Mouse (Mus musculus): ENCODE data around the gene Aurka. TPM values are rescaled to one million over a fixed set of nuclear protein-coding genes. Genes with fewer than 3 reads are reported as not detected.

Gene Aurka
- total and polyA plus RNA-seq, 2 experiments from 2014 or later, result 5.9 to 7.6 TPM

DNA sequence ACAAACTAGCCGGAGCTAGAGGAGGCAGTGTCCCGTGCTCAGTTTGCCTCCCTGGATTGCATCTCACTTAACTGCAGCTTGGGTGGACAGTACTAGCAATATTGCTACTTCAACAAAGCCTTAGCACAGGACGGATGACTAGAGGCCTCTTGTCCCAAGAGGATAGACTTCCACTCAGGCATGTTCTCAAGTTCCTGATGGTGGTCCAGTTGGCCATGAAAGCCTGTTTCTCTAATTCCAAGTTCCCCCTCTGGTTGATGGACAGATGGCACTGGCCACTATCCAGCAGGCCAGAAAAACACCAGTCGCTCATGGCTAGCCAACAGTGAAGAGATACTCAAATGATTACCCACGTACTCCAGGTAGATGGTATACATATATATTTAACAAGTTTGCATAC lies 14.5 kb downstream of the Aurka start:
- WGBS, result 74% methylated on average over 5 of the region's 5 CpGs
- DNase-seq (ENCODE audit: low spot score) (peak; percentile 70), ATAC-seq (ENCODE audit: low FRiP score) (no peak)
- no peak overlapping the region for H3K9ac ChIP-seq (replicated peaks; ENCODE audit: low read length, poor library complexity, severe bottlenecking)
- no peak overlapping the region for H3K27ac ChIP-seq (ENCODE audit: low read depth, low read length)
- H3K4me1 ChIP-seq (ENCODE audit: insufficient read depth, low read length), result no peaks in the 10 kb centered on the region
- no peaks in the 10 kb centered on the region for H3K36me3 ChIP-seq (ENCODE audit: insufficient read depth, low read length)
- no peaks in the 10 kb centered on the region for H3K27me3 ChIP-seq (ENCODE audit: insufficient read depth, low read length)
- H3K4me3 ChIP-seq (ENCODE audit: low read depth, low read length), result no peak overlapping the region
- H3K4me2 ChIP-seq (ENCODE audit: low read depth, low read length, poor library complexity, severe bottlenecking), result no peak overlapping the region
- TF ChIP-seq CTCF (IDR thresholded peaks at IDR 0.05), result no peak
- no peaks in the 10 kb centered on the region for H3K9me3 ChIP-seq (ENCODE audit: low read length)

DNA sequence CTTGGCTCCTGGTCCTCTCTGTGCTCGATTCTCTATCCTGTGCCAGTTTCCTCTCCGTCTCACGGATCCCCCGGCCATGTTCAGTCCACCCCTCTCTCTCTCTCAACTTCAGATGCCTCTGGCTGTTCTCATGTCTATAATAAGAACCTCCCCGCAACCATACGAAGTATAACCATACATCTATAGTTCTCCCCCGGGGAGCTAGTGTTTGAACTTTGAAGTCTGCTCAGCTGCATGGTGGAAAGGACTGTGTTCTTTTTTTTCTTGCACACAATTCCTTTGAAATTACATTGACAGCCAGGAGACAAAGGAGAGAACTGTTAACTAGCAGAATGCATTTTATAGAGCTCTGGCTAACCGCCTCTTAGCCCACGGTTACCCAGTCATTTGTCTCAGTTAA lies 15.6 kb downstream of the Aurka start:
- ATAC-seq (ENCODE audit: low FRiP score), result 0 out of 2 replicates have a peak, but pooled peaks have one; percentile 15
- Histone ChIP-seq H3K4me2 (ENCODE audit: low read depth, low read length, poor library complexity, severe bottlenecking) (no peak overlapping the region), H3K4me1 (ENCODE audit: insufficient read depth, low read length) (no peaks in the 10 kb centered on the region), H3K27me3 (ENCODE audit: insufficient read depth, low read length) (no peaks in the 10 kb centered on the region), H3K9me3 (ENCODE audit: low read length) (no peaks in the 10 kb centered on the region), H3K4me3 (ENCODE audit: low read depth, low read length) (no peak overlapping the region), H3K36me3 (ENCODE audit: insufficient read depth, low read length) (no peaks in the 10 kb centered on the region), H3K9ac (replicated peaks; ENCODE audit: low read length, poor library complexity, severe bottlenecking) (no peak overlapping the region), H3K27ac (ENCODE audit: low read depth, low read length) (no peak overlapping the region)
- TF ChIP-seq CTCF (IDR thresholded peaks at IDR 0.05), result no peak
- no peak for DNase-seq (ENCODE audit: low spot score)
- WGBS, result 49% methylated on average over 9 of the region's 9 CpGs

DNA sequence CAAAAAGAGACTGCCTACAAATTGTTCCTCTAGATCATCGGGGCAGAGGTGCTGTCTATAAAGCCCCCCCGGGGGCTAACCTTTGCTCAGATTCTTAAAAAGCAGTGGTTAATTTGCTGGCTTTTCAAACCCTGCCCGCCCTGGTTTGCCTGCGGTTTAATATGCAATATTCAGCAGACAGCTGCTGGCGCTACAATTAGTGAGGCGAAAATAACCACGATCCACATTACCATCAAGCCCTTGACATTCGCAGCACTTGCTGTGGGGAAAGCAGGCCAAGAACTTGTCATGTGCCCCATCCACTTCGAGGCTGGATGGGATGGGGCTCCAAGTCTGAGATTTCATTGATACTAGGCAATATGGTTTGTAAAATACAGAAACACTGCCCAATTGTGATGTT lies 17.1 kb downstream of the Aurka start:
- H3K4me2 ChIP-seq (ENCODE audit: low read depth, low read length, poor library complexity, severe bottlenecking), result no peak overlapping the region
- no peak overlapping the region for H3K27ac ChIP-seq (ENCODE audit: low read depth, low read length)
- no peaks in the 10 kb centered on the region for H3K9me3 ChIP-seq (ENCODE audit: low read length)
- H3K36me3 ChIP-seq (ENCODE audit: insufficient read depth, low read length), result no peaks in the 10 kb centered on the region
- H3K4me1 ChIP-seq (ENCODE audit: insufficient read depth, low read length), result peaks cover 3% of the 10 kb centered on the region; the same call in 1 of the 2 replicates
- DNase-seq (ENCODE audit: low spot score) (peak; percentile 75), ATAC-seq (ENCODE audit: low FRiP score) (no peak)
- H3K27me3 ChIP-seq (ENCODE audit: insufficient read depth, low read length), result no peaks in the 10 kb centered on the region
- TF ChIP-seq CTCF (IDR thresholded peaks at IDR 0.05), result no peak
- no peak overlapping the region for H3K4me3 ChIP-seq (ENCODE audit: low read depth, low read length)
- 52% methylated on average over 9 of the region's 9 CpGs for WGBS
- no peak overlapping the region for H3K9ac ChIP-seq (replicated peaks; ENCODE audit: low read length, poor library complexity, severe bottlenecking)

DNA sequence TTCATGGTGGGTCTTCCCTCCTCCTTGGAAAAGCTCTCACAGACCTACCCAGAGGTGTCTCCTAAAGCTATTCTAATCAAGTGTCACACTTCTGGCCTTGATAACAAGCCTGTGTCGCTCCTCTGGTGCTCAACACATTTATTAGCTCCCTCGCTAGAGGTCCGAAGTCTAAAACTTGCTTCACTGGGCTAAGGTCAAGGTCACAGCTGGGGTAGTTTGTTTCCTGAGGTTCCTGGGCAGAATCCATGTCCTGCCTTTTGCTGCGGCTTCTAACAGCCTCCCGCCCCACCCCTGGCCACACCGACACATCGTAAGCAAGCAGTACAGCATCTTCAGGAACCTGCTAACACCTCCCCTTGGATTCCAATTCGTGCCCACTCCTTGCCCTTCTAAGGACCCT lies 19.6 kb downstream of the Aurka start:
- TF ChIP-seq CTCF (IDR thresholded peaks at IDR 0.05), result no peak
- H3K27ac ChIP-seq (ENCODE audit: low read depth, low read length), result no peak overlapping the region
- no peaks in the 10 kb centered on the region for H3K9me3 ChIP-seq (ENCODE audit: low read length)
- H3K9ac ChIP-seq (replicated peaks; ENCODE audit: low read length, poor library complexity, severe bottlenecking), result no peak overlapping the region
- no peaks in the 10 kb centered on the region for H3K27me3 ChIP-seq (ENCODE audit: insufficient read depth, low read length)
- H3K4me1 ChIP-seq (ENCODE audit: insufficient read depth, low read length), result peaks cover 3% of the 10 kb centered on the region; the same call in 1 of the 2 replicates
- no peak for DNase-seq (ENCODE audit: low spot score)
- no peak overlapping the region for H3K4me3 ChIP-seq (ENCODE audit: low read depth, low read length)
- no peaks in the 10 kb centered on the region for H3K36me3 ChIP-seq (ENCODE audit: insufficient read depth, low read length)
- no peak for ATAC-seq (ENCODE audit: low FRiP score)
- 86% methylated on average over 8 of the region's 8 CpGs for WGBS
- no peak overlapping the region for H3K4me2 ChIP-seq (ENCODE audit: low read depth, low read length, poor library complexity, severe bottlenecking)

DNA sequence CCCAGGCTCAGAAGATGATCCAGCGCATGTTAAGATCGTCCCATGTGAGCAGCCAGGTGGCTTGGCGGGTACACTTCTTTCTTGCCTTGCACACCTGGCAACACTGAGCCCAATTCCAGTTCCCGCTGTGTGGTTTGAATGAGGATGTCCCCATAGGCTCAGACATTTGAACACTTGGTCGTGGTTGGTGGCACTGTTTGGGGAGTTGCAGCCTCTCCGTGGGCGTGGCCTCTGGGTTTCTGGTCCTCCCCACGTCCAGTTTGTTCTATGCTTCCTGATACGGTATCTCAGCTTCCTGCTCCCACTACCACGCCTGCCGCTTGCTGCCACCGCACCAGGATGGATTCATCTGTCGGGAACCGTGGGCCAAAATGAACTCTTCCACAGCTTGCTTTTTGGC lies 20.6 kb downstream of the Aurka start:
- no peaks in the 10 kb centered on the region for H3K36me3 ChIP-seq (ENCODE audit: insufficient read depth, low read length)
- no peaks in the 10 kb centered on the region for H3K9me3 ChIP-seq (ENCODE audit: low read length)
- H3K4me2 ChIP-seq (ENCODE audit: low read depth, low read length, poor library complexity, severe bottlenecking), result no peak overlapping the region
- H3K4me1 ChIP-seq (ENCODE audit: insufficient read depth, low read length), result peaks cover 3% of the 10 kb centered on the region; the same call in 1 of the 2 replicates
- 83% methylated on average over 14 of the region's 14 CpGs for WGBS
- no peak overlapping the region for H3K27ac ChIP-seq (ENCODE audit: low read depth, low read length)
- TF ChIP-seq CTCF (IDR thresholded peaks at IDR 0.05), result no peak
- ATAC-seq (ENCODE audit: low FRiP score) (no peak), DNase-seq (ENCODE audit: low spot score) (no peak)
- no peak overlapping the region for H3K4me3 ChIP-seq (ENCODE audit: low read depth, low read length)
- no peaks in the 10 kb centered on the region for H3K27me3 ChIP-seq (ENCODE audit: insufficient read depth, low read length)
- no peak overlapping the region for H3K9ac ChIP-seq (replicated peaks; ENCODE audit: low read length, poor library complexity, severe bottlenecking)

DNA sequence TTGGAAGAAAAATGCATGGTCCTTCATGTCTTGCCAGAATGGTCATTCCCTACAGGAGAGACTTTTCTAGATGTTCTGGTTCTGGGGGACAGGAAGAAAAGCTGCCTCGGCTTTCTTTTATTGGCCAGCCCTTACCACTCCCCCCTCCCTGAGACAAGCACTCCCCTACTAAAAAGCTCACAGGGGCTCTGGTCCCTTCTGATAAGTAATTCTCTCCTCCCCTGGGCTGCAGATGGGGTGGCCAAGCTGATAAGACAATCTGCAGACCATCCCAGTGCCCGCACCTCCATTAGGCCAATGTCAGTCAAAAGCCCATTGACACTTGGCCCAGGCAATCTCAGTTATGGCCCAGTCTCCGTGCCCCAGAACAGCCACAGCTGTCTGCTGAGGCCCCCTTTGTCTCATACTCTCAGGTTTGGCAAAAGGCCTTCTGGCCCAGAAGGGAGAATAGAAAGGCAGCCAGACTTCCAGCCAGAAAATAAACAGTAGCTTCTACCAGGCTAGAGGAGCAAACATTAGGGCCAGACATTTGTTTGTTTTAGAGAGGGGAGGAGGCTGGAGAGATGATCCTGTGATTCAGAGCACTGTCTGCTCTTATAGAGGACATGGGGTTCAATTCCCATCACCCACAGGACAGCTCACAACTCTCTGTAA lies 21.9 kb downstream of the Aurka start:
- no peak for TF ChIP-seq CTCF (IDR thresholded peaks at IDR 0.05)
- Histone ChIP-seq H3K9ac (replicated peaks; ENCODE audit: low read length, poor library complexity, severe bottlenecking) (no peak overlapping the region), H3K27ac (ENCODE audit: low read depth, low read length) (no peak overlapping the region), H3K4me1 (ENCODE audit: insufficient read depth, low read length) (peaks cover 3% of the 10 kb centered on the region; the same call in 1 of the 2 replicates), H3K36me3 (ENCODE audit: insufficient read depth, low read length) (no peaks in the 10 kb centered on the region), H3K4me3 (ENCODE audit: low read depth, low read length) (no peak overlapping the region), H3K9me3 (ENCODE audit: low read length) (no peaks in the 10 kb centered on the region), H3K27me3 (ENCODE audit: insufficient read depth, low read length) (no peaks in the 10 kb centered on the region), H3K4me2 (ENCODE audit: low read depth, low read length, poor library complexity, severe bottlenecking) (no peak overlapping the region)
- peak; percentile 73 for DNase-seq (ENCODE audit: low spot score)
- ATAC-seq (ENCODE audit: low FRiP score), result no peak
- WGBS, result 61% methylated on average over 3 of the region's 3 CpGs
